Mouse (Mus musculus) cerebral cortex, adult 2 months (tissue): Measurements from ENCODE around the gene Mrpl46.

Experiments
- WGBS: fragments of 180-500 bp; shearing (Covaris S2); methylation state at CpG from one replicate; pipeline ENCODE4 v1.1.7; 2018; 5-methylcytosine and 5-hydroxymethylcytosine counted together

Mrpl46 gene

GRCm38 (mm10) chr7:78767929-78768531 lies 15.3 kb downstream of the Mrpl46 start:
- 84% methylated on average over 12 of the region's 12 CpGs for WGBS

GRCm38 (mm10) chr7:78766019-78766683 lies 17.2 kb downstream of the Mrpl46 start:
- WGBS, result 17% methylated on average over 18 of the region's 18 CpGs

- WGBS, result 68% methylated on average over 5 of the region's 5 CpGs
These were observed 18.1 kb downstream of the Mrpl46 start for GRCm38 (mm10) chr7:78765215-78765631.

GRCm38 (mm10) chr7:78763801-78764200 lies 19.5 kb downstream of the Mrpl46 start:
- WGBS, result 89% methylated on average over 3 of the region's 3 CpGs

GRCm38 (mm10) chr7:78754458-78755000 lies 28.8 kb downstream of the Mrpl46 start:
- WGBS, result 40% methylated on average over 8 of the region's 8 CpGs

- WGBS, result 61% methylated on average over 7 of the region's 7 CpGs
These were observed 29.4 kb downstream of the Mrpl46 start for GRCm38 (mm10) chr7:78753752-78754457.

GRCm38 (mm10) chr7:78752961-78753360 lies 30.4 kb downstream of the Mrpl46 start:
- WGBS, result 93% methylated on average over 4 of the region's 4 CpGs

- WGBS, result 85% methylated on average over 5 of the region's 5 CpGs
These were observed 39.5 kb downstream of the Mrpl46 start for GRCm38 (mm10) chr7:78743731-78744385.

- WGBS, result 89% methylated on average over 8 of the region's 8 CpGs
These were observed 43.9 kb downstream of the Mrpl46 start for GRCm38 (mm10) chr7:78739351-78740000.

GRCm38 (mm10) chr7:78737614-78738210 lies 45.6 kb downstream of the Mrpl46 start, which contains the start of gene Ntrk3:
Gene Ntrk3 (minus strand): TSS chr7:78738012.
- 90% methylated on average over 5 of the region's 5 CpGs for WGBS

- WGBS, result 97% methylated on average over 6 of the region's 6 CpGs
These were observed 46.1 kb downstream of the Mrpl46 start for GRCm38 (mm10) chr7:78737196-78737595.

GRCm38 (mm10) chr7:78731391-78731790 lies 51.9 kb downstream of the Mrpl46 start:
- 51% methylated on average over 8 of the region's 8 CpGs for WGBS
